Mouse (Mus musculus): Measurements from ENCODE around the gene Myh6. TPM values are rescaled to one million over a fixed set of nuclear protein-coding genes. Genes with fewer than 3 reads are reported as not detected.
A peak's percentile ranks its signal among the peaks of the same experiment; 100 is the strongest.

The Myh6 gene
- total RNA-seq, 2 experiments from 2014 or later: 2.7 to 3.7 TPM

DNA sequence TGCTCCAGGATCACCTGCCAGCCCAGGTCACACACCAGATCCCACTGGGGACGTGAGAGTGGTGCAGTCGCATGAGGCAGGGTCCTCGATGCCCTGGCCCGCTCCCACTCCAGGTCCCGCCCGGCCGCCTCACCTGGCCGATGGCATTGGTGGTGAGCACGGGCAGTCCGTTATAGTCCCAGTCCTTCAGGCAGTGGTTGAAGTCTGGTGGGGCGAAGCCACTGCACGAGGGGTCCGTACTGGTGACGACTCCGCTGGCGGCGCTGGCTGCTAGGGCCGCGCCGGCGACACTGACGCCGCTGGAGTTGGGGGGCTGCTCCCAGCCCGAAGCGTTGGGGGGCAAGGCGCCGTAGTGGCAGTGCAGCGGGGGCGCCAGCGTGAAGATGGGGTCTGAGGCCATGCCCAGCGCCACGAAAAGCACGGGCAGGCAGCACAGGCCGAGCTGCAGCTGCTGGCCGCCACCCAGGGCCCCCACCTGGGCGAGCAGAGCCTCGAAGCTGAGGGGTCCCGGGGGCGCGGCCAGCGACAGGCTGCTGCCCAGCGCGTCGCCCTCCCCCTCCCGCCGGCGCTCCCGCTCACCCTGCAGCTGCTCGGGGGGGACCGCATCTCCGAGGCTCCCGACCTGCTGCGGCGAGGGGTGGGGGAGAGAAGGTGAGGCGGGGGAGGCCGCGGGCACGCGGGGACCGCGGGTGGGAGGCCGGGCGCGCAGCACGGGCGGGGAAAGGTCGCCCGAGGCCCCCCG, 54.4 kb downstream of the Myh6 start:
- no peak for DNase-seq (ENCODE audit: low spot score in 2 of 2)
- intact Hi-C loops (cut with DNase I): no loop called here

GRCm38 (mm10) chr14:54908682-54909081, 58.0 kb downstream of the Myh6 start:
- intact Hi-C loops (cut with DNase I): no loop called here
- DNase-seq (ENCODE audit: low spot score in 2 of 2): no peak

DNA sequence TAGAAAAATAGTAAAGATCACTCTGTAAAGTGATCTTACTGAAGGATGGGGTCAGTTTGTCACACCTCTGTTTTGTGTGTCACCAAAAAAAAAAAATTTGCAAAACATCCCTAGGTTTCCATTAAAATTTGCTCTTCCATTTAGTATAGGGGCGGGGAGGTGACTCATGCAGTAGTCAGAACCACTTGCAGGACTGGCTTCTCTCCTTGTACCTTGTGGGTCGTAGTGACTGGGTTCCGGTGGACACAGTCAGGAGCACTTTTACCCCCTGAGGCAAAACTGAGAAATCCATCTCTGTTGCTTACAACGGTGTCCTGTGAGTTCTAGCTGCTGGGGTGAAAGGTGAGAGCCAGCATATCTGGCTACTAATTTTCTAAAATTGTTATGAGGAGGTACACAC, 63.1 kb downstream of the Myh6 start:
- DNase-seq (ENCODE audit: low spot score in 2 of 2): no peak
- intact Hi-C loops (cut with DNase I): loop anchor here (5.0 kb wide), 1 partner anchor 189 kb away; the partner anchor contains the start of genes Thtpa and Zfhx2

DNA sequence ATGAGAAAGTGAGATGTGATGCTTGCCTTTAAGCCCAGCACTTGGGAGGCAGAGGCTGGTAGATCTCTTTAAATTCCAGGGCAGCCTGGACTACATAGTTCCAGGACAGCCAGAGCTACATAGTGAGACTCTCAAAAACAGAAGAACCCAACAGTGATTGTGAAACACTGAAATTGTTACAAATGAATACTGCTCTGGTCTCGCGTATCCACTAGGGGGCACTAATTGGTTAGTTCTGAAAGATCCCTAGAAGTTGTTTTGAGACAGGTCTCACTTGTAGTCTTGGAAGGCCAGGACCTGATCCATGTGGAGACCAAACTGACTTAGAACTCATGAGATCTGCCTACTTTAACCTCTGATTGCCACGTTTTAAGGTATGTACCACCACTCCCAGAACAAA, 66.3 kb downstream of the Myh6 start:
- peak; percentile 83 to 92 for DNase-seq (ENCODE audit: low spot score in 2 of 2)
- intact Hi-C loops (cut with DNase I): loop anchor here (1.0 to 5.0 kb wide), 3 partner anchors 39 to 192 kb away; partner anchors contain the start of genes Ngdn, Thtpa and Zfhx2

GRCm38 (mm10) chr14:54897445-54897844, 69.3 kb downstream of the Myh6 start:
- DNase-seq (ENCODE audit: low spot score in 2 of 2): no peak
- intact Hi-C loops (cut with DNase I): loop anchor here (5.0 kb wide), 1 partner anchor 210 kb away; the partner anchor contains the start of gene Ap1g2

DNA sequence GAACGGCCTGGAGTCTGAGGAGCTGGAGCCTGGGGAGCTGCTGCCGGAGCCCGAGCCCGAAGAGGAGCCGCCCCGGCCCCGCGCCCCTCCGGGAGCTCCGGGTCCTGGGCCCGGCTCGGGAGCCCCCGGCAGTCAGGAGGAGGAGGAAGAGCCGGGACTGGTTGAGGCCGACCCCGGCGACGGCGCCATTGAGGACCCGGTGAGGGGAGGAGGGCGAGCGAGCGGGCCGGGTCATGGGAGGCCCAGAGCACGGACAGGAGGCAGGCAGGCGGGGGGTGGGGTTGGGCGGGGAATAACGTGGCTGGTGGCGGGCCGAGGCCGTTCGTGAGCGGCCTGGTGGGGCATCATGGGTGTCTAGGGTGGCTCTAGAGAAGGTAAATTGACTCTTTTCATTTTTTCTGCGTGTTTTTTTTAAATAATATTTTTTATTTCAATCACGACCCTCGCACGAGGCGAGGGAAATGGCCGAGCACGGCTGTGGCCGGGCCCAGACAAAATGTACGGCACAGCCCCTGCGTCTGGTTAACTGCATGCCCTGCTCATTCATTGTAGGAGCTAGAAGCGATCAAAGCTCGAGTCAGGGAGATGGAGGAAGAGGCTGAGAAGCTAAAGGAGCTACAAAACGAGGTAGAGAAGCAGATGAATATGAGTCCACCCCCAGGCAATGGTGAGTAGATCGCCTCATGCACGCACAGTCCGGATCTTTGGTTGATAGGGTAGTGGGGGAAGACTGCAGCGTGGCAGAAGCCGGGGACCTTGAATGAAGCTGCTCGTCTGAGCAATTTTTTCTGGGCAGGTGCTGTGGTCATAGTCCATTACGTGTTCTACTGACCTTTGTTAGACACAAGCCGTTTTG, 72.2 kb downstream of the Myh6 start:
- DNase-seq (ENCODE audit: low spot score in 2 of 2): peak in 1 of 2 experiments; percentile 50
- intact Hi-C loops (cut with DNase I): loop anchor here (5.0 kb wide), 1 partner anchor 213 kb away; the partner anchor contains the start of gene Ap1g2

DNA sequence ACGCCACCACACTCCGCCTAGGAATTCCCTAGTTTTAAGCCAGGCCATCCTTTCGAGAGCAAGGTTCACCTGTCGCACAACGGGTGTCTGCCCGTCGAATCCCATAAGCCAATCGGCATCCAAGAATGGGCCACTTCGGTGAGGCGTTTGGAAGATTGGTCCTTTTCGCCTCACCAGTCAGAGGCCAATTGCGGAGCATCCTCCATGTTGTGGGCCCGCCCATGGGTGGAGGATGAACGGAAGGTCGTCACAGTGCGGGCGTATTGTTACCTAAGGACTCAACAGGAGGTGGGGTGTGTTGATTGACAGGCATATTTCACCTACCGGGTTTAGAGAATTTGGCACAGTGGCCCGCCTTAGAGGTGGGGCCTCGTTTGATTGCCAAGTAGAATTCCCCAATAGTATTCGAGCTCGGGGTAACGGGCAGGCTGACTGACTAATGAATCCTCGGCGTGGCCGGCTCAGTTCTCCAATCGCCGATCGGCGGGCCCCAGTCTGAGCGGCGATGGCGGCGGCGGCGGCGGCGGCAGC, 73.0 kb downstream of the Myh6 start:
- peak; percentile 98 to 100 for DNase-seq (ENCODE audit: low spot score in 2 of 2)
- intact Hi-C loops (cut with DNase I): no loop called here

GRCm38 (mm10) chr14:54892200-54892599, 74.5 kb downstream of the Myh6 start, which contains the start of gene Pabpn1:
Gene Pabpn1 (plus strand): TSS chr14:54892500.
- intact Hi-C loops (cut with DNase I): no loop called here
- DNase-seq (ENCODE audit: low spot score in 2 of 2): no peak

Small RNA genes within 50 kb of the gene (microRNA-seq; reads per million reads assigned to microRNA genes)
- gene Mir208a (1.6 to 5.0 reads per million in 2 experiments), gene Mir208b (5.4 to 6.6 reads per million in 2 experiments)

Other genes with a start within 250 kb of the Myh6 start
- 10 to 100 TPM; 68.7 to 70.6 TPM for gene Slc7a8, start 185.0 kb downstream of the Myh6 start, total RNA-seq (2021)
- not detected for gene Rnf212b, start 152.8 kb downstream of the Myh6 start, total RNA-seq (2021)
- gene Homez, start 96.0 kb downstream of the Myh6 start, total RNA-seq (2021): 10 to 100 TPM; 11.5 to 16.7 TPM
- 10 to 100 TPM; 18.2 to 19.1 TPM for gene Ppp1r3e, start 89.4 kb downstream of the Myh6 start, total RNA-seq (2021)
- gene Bcl2l2, start 83.5 kb downstream of the Myh6 start, total RNA-seq (2021): 100 to 1,000 TPM; 104 to 105 TPM
- 1 to 10 TPM in 1 of 2 experiments, under 1 TPM in 1; 0.40 to 2.1 TPM for gene Gm20521, start 83.5 kb downstream of the Myh6 start, total RNA-seq (2021)
- gene Pabpn1, start 74.4 kb downstream of the Myh6 start, total RNA-seq (2021): 100 to 1,000 TPM; 233 to 257 TPM
- gene Slc22a17, start 53.8 kb downstream of the Myh6 start, total RNA-seq (2021): 100 to 1,000 TPM; 630 to 690 TPM
- 1 to 10 TPM; 5.8 to 8.1 TPM for gene Efs, start 40.8 kb downstream of the Myh6 start, total RNA-seq (2021)
- not detected for gene Il25, start 34.2 kb downstream of the Myh6 start, total RNA-seq (2021)
- 10 to 100 TPM; 38.2 to 40.8 TPM for gene Cmtm5, start 30.7 kb downstream of the Myh6 start, total RNA-seq (2021)
- not detected for gene Gm17428, start 10.0 kb upstream of the Myh6 start, total RNA-seq (2021)
- 1 to 10 TPM; 5.6 to 7.8 TPM for gene Myh7, start 27.7 kb upstream of the Myh6 start, total RNA-seq (2021)
- gene Ngdn, start 48.5 kb upstream of the Myh6 start, total RNA-seq (2021): 10 to 100 TPM; 20.2 to 21.6 TPM
- gene Zfhx2, start 125.4 kb upstream of the Myh6 start, total RNA-seq (2021): 10 to 100 TPM; 37.2 to 37.9 TPM
- 10 to 100 TPM; 26.7 to 28.1 TPM for gene Thtpa, start 127.9 kb upstream of the Myh6 start, total RNA-seq (2021)
- gene Ap1g2, start 139.7 kb upstream of the Myh6 start, total RNA-seq (2021): 10 to 100 TPM; 10.4 to 12.3 TPM
- 100 to 1,000 TPM; 366 to 372 TPM for gene Jph4, start 150.0 kb upstream of the Myh6 start, total RNA-seq (2021)

Data from left cerebral cortex, postnatal 14 days (tissue).